Mouse (Mus musculus) stomach, postnatal 0 days (tissue): ENCODE measurements around the gene Hmga1b. TPM values are rescaled to one million over a fixed set of nuclear protein-coding genes. Genes with fewer than 3 reads are reported as not detected.
"Not testable (repeated sequence)": the region's sequence is repeated elsewhere in the genome, so short reads cannot be mapped to it uniquely, and the experiment has no call there.

Experiments
- ATAC-seq: fragments of 200-750 bp; cut with Nextera tagmentation; 2 replicates; pipeline ENCODE4 v1.8.0; 2017; ENCODE audit not compliant: low FRiP score, low TSS enrichment
- DNase-seq: peaks from one replicate; pipeline ENCODE4 v3.0.0-alpha.2; 2016; ENCODE audit warnings: low spot score
- H3K27ac ChIP-seq: fragments of 300-500 bp; sonication (generic); replicated peaks from 2 replicates; pipeline ENCODE4 v1.5.1; 2014; ENCODE audit warnings: mild to moderate bottlenecking, control low read depth
- H3K27me3 ChIP-seq: fragments of 300-500 bp; sonication (generic); 2 replicates; pipeline ENCODE4 v1.6.1; 2014; ENCODE audit warnings: low read length; ENCODE audit not compliant: control insufficient read depth, insufficient read depth
- H3K36me3 ChIP-seq: fragments of 300-500 bp; sonication (generic); 2 replicates; pipeline ENCODE4 v1.6.1; 2014; ENCODE audit warnings: low read length, mixed read lengths; ENCODE audit not compliant: control insufficient read depth, insufficient read depth
- H3K4me1 ChIP-seq: fragments of 300-500 bp; sonication (generic); replicated peaks from 2 replicates; pipeline ENCODE4 v1.6.1; 2014; ENCODE audit warnings: antibody characterized with exemption; ENCODE audit not compliant: control insufficient read depth, insufficient read depth
- H3K4me2 ChIP-seq: fragments of 300-500 bp; sonication (generic); replicated peaks from 2 replicates; pipeline ENCODE4 v1.6.1; 2014; ENCODE audit warnings: low read depth, mild to moderate bottlenecking, control low read depth, moderate library complexity
- H3K4me3 ChIP-seq: fragments of 300-500 bp; sonication (generic); 2 replicates; pipeline ENCODE4 v1.5.1; 2014; ENCODE audit warnings: low read depth, low read length, control low read depth
- H3K9ac ChIP-seq: fragments of 300-500 bp; sonication (generic); 2 replicates; pipeline ENCODE4 v1.6.1; 2014; ENCODE audit warnings: mild to moderate bottlenecking, low read length, control low read depth, mixed read lengths
- H3K9me3 ChIP-seq: fragments of 300-500 bp; sonication (generic); 2 replicates; pipeline ENCODE4 v1.6.1; 2016; ENCODE audit warnings: low read length; ENCODE audit not compliant: control insufficient read depth
- CTCF ChIP-seq: IDR thresholded peaks from 2 replicates; pipeline ENCODE4 v1.5.1; 2016; ENCODE audit warnings: antibody characterized with exemption, low read depth, mild to moderate bottlenecking, moderate library complexity
- EP300 ChIP-seq: optimal IDR thresholded peaks from 2 replicates; pipeline ENCODE3; 2016; ENCODE audit warnings: antibody characterized with exemption
- WGBS: fragments of 180-500 bp; shearing (Covaris S2); extraction: QIAGEN DNeasy Blood & Tissue Kit; methylation state at CpG from one replicate; pipeline ENCODE4 v1.1.7; 2014; 5-methylcytosine and 5-hydroxymethylcytosine counted together
- polyA plus RNA-seq: library from polyadenylated mRNA; unstranded; fragments of >200 nt; fragmentation: Nextera tagmentation; extraction: Ambion mirVana; gene quantifications from 2 replicates; pipeline ENCODE4 v1.2.1, GENCODE M21; 2015

Gene Hmga1b
- polyA plus RNA-seq, 1 experiment from 2014 or later: 3.0 TPM

DNA sequence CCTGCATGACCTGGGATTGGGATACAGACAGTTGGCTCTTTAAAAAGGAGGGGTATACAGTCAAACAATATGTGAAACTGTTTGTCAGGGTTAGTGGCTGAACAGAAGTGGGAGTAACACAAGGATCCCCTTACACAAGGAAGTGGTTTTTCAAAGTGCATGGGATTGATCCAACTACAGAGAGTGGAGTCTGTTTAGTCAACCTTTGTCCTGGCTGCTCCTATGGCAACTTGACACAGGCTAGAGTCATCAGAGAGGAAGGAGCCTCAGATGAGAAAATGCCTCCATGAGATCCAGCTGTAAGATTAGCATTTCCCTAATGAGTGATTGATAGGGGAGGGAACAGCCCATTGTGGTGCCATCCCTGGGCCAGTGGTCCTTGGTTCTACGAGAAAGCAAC lies 5.6 kb downstream of the Hmga1b start:
- H3K27ac ChIP-seq: peak overlapping the region; percentile 70
- H3K9me3 ChIP-seq: no peaks in the 10 kb centered on the region
- H3K36me3 ChIP-seq: no peaks in the 10 kb centered on the region
- TF ChIP-seq CTCF: no peak
- TF ChIP-seq EP300: no peak
- no peak overlapping the region for H3K4me2 ChIP-seq
- no peak overlapping the region for H3K4me3 ChIP-seq
- no peaks in the 10 kb centered on the region for H3K4me1 ChIP-seq
- ATAC-seq (peak; percentile 84), DNase-seq (peak; percentile 62)
- 74% methylated on average over 1 of the region's 1 CpGs for WGBS
- H3K9ac ChIP-seq: no peak overlapping the region
- H3K27me3 ChIP-seq: no peaks in the 10 kb centered on the region

DNA sequence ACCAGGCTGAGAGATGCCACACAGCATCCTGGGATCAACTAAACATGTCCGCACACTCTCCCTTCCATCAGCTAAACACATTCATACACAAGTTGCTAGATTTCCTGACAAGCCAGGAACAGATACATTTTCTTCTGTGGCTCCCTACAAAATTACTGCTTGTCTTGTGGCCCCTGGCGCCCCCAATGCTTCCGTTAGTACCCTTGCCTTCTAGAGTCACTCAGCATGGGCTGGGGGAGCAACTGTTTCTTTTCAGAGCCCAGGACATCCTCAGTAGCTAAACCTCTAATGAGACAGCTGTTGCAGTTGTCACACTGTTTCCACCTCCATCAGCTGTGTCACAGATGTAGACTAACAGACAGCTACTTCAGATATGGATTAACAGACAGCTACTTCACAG lies 10.2 kb downstream of the Hmga1b start:
- Histone ChIP-seq H3K4me1 (no peaks in the 10 kb centered on the region), H3K36me3 (no peaks in the 10 kb centered on the region), H3K9ac (no peak overlapping the region), H3K27ac (no peak overlapping the region), H3K9me3 (no peaks in the 10 kb centered on the region), H3K4me3 (no peak overlapping the region), H3K4me2 (no peak overlapping the region), H3K27me3 (no peaks in the 10 kb centered on the region)
- 81% methylated on average over 3 of the region's 3 CpGs for WGBS
- no peak for TF ChIP-seq CTCF
- no peak for TF ChIP-seq EP300
- ATAC-seq: no peak
- DNase-seq: no peak

DNA sequence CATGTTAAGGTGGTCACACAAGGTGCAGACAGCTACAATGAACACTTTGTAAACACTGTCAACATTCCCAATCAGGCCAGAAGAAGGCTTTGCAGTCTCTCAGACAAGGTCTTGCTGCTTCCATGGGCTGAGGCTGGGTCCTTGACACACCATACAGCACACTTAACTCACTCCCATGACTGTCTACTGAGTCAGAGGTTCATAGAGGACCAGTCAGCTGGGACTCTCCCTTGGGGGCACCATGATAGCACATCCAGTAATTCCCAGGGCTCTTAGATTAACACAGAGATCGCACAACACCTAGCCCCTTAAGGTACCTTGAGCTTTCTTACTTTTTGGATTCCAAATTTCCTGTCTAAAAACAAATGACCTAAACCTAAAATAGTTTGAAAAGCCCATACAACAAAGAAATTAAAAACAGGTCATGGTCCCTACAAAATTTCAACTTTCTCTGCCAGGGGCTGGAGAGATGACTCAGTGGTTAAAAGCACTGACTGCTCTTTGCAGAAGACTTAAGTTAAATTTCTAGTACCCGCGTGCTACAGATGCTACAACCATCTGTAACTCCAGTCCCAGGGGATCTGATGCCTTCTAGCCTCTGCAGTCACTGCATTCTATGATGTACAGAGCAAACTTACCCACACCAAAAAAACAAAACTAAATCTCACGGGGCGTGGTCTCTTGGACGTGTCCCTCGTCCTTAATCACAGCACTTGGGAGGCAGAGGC lies 11.0 kb downstream of the Hmga1b start:
- no peak for ATAC-seq
- H3K9ac ChIP-seq: no peak overlapping the region

DNA sequence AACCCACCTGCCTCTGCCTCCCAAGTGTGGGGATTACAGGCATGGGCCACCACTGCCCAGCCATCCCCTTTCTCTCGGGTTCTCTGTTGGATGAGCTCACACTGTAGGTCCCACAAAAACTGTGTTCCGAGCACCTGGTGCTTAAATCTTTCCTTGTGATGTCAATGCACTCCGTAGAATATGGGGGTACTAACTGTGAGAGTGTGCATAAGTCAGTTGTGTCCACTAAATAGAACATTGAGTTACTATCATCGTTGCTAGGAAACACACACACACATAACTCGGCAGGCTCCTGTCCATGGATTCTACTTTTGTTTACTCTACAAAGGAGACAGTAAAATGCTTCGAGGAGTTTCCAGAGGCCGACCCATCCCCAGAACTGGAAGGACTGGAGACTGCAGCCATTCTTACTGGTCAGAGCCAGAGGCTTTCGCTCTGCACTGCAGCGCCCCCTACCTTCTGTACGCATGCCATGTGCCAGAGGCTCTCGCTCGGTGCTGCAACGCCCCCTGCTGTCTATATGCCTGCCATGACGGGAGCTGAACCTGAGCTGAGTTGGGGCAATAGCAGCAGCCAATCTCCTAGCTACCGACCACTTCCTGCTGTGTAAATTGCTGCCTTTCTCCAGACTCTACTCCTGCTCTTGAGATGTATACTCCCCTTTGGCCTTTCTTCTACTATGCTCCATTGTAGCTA lies 13.3 kb downstream of the Hmga1b start:
- 17% methylated on average over 15 of the region's 15 CpGs for WGBS
- TF ChIP-seq CTCF (peak; percentile 100), EP300 (no peak)
- Histone ChIP-seq H3K4me2 (no peak overlapping the region), H3K36me3 (no peaks in the 10 kb centered on the region; the same call in 1 of the 2 replicates), H3K27me3 (no peaks in the 10 kb centered on the region), H3K4me1 (no peaks in the 10 kb centered on the region), H3K4me3 (no peak overlapping the region), H3K9me3 (no peaks in the 10 kb centered on the region), H3K27ac (no peak overlapping the region), H3K9ac (no peak overlapping the region; the same call in 1 of the 2 replicates)
- peak; percentile 96 for DNase-seq
- ATAC-seq: peak; percentile 92

More for the DNA sequence above, 11.0 kb downstream of the Hmga1b start:
- Histone ChIP-seq H3K4me3 (no peak overlapping the region), H3K9me3 (no peaks in the 10 kb centered on the region), H3K4me1 (no peaks in the 10 kb centered on the region), H3K27me3 (no peaks in the 10 kb centered on the region), H3K36me3 (no peaks in the 10 kb centered on the region), H3K27ac (no peak overlapping the region), H3K4me2 (no peak overlapping the region)
- WGBS: 84% methylated on average over 7 of the region's 7 CpGs
- no peak for DNase-seq
- TF ChIP-seq CTCF: no peak
- TF ChIP-seq EP300: no peak

DNA sequence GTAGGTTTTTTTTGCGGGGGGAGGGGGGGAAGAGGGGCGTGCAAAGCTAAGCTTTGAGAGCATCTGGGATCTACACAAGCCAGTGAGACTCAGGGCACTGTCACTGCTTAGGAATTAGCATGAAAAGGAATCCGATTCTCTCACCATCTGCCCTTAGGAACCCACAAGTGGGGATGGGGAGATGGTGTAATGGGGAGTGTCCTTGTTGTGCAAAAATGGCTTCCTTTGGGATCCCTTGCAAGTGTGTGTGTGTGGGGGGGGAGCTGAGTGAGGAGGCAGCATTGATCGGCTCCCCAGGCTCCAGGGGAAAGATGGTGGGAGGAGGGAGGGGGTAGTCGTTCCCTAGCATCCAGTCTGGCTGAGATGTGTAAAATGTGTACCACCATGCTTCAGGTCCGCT lies 14.5 kb downstream of the Hmga1b start:
- ATAC-seq: no peak

DNA sequence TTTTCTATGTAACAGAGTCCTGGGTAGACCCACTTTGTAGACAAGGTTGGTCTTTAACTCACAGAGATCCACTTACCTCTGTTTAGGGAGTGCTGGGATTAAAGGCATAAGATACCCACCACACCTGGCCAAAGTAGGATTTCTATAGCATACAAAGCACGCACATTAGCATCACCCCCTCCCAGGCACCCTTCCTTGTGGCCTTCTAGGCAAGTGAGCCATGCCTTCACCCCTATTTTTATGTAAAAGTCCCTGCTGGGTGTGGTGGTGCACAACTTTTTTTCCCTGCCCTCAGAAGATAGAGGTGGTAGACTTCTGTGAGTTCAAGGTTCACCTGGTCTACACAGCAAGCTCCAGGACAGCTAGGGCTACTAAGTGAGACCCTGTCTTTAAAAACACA lies 17.3 kb downstream of the Hmga1b start:
- Histone ChIP-seq H3K9ac (no peak overlapping the region), H3K9me3 (no peaks in the 10 kb centered on the region), H3K27ac (no peak overlapping the region), H3K36me3 (no peaks in the 10 kb centered on the region; the same call in 1 of the 2 replicates), H3K27me3 (no peaks in the 10 kb centered on the region), H3K4me3 (no peak overlapping the region), H3K4me2 (no peak overlapping the region), H3K4me1 (0 out of 2 replicates have a peak, but pooled peaks cover 5% of the 10 kb centered on the region)
- ATAC-seq (no peak), DNase-seq (no peak)
- WGBS: 90% methylated on average over 1 of the region's 1 CpGs
- no peak for TF ChIP-seq EP300
- no peak for TF ChIP-seq CTCF

More for the DNA sequence above, 14.5 kb downstream of the Hmga1b start:
- H3K4me3 ChIP-seq: no peak overlapping the region
- H3K4me1 ChIP-seq: no peaks in the 10 kb centered on the region
- H3K36me3 ChIP-seq: no peaks in the 10 kb centered on the region; the same call in 1 of the 2 replicates
- no peaks in the 10 kb centered on the region for H3K9me3 ChIP-seq
- no peak overlapping the region for H3K27ac ChIP-seq
- no peak for DNase-seq
- no peaks in the 10 kb centered on the region for H3K27me3 ChIP-seq
- no peak overlapping the region for H3K9ac ChIP-seq
- 22% methylated on average over 6 of the region's 6 CpGs for WGBS
- no peak for TF ChIP-seq CTCF
- TF ChIP-seq EP300: no peak
- H3K4me2 ChIP-seq: no peak overlapping the region

DNA sequence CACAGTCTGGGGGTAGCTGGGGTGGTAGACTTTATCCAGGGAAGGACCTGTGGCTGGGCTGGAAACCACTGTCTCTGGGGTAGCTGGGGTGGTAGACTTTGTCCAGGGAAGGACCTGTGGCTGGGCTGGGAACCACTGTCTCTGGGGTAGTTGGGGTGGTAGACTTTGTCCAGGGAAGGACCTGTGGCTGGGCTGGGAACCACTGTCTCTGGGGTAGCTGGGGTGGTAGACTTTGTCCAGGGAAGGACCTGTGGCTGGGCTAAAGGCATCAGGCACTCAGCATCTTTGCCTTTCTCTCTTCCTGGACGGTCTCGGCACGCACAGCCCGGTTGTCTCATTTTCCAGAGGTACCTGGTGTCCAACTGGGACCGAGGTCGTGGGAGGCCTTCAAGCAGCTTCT lies 18.8 kb downstream of the Hmga1b start:
- not testable (repeated sequence) for H3K36me3 ChIP-seq, H3K4me1 ChIP-seq, H3K9ac ChIP-seq, H3K4me3 ChIP-seq, H3K9me3 ChIP-seq, H3K27me3 ChIP-seq, H3K4me2 ChIP-seq, DNase-seq, ATAC-seq, H3K27ac ChIP-seq
- WGBS: 89% methylated on average over 6 of the region's 6 CpGs
